Mouse (Mus musculus) yolk sac, embryonic 10.5 days (tissue): ENCODE data around the gene R3hdm4.

Source experiments
- DNase-seq: peaks from one replicate; pipeline ENCODE4 v3.0.0-alpha.2; 2017; ENCODE audit warnings: low spot score

R3hdm4 gene

DNA sequence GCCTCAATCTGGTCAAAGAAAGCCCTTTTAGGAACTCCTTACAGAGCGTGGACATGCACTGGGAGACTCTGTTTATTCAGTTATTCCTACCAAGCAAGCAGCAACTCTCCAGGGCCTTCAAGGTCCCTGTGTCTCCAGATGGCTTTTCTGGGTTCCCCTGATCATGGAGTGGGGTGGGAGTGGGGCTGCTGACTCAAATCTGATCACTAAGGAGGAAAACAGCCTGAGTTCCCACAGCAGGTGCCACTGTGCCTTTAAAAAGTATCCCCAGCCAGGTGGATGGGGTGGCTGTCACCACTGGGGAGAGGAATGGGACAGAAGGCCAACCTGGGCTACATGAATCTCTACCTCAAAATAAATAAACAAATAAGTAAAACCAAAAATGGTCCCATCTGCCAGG lies 22.0 kb upstream of the R3hdm4 start:
- no peak for DNase-seq

- DNase-seq = no peak
These were observed 19.7 kb upstream of the R3hdm4 start for GRCm38 (mm10) chr10:79940749-79941148.

- DNase-seq = no peak
These were observed 16.9 kb upstream of the R3hdm4 start for GRCm38 (mm10) chr10:79937775-79938526.

GRCm38 (mm10) chr10:79936911-79937441 lies 16.0 kb upstream of the R3hdm4 start:
- no peak for DNase-seq

- DNase-seq = no peak
These were observed 15.4 kb upstream of the R3hdm4 start for GRCm38 (mm10) chr10:79936284-79936910.

DNA sequence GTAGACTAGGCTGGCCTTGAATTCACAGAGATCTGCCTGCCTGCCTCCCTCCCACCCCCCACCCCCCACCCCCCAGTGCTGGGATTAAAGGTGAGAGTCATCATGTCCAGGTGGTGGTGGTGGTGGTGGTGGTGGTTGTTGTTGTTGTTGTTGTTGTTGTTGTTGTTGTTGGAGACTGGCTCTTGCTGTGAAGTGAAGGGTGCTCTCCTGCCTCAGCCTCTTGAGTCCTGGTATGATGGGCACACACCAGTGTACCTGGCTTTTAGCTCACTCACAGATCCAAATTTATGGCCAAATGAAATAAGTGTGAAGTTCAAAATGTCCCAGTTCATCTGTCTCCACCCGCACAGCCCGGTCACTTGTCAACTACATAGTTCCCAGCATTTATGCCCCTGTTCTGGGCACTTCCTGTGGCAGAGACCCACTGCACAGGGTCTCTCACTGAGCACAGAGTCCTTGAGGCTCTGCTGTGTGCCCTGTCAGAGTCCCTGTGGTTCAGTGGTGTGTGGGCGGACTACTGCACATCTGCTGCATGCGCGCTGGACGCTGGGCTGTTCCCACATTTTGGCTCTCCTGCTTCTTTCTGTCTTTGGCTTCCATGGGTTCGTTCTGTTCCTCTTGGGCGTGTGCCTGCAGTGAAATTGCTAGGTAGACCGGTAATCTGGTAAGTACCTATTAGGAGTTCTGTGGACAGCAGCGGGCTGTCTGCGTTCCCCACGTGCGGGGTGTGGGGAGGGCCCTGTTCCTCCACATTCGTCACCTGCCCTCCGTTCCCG lies 14.0 kb upstream of the R3hdm4 start:
- DNase-seq = no peak

DNA sequence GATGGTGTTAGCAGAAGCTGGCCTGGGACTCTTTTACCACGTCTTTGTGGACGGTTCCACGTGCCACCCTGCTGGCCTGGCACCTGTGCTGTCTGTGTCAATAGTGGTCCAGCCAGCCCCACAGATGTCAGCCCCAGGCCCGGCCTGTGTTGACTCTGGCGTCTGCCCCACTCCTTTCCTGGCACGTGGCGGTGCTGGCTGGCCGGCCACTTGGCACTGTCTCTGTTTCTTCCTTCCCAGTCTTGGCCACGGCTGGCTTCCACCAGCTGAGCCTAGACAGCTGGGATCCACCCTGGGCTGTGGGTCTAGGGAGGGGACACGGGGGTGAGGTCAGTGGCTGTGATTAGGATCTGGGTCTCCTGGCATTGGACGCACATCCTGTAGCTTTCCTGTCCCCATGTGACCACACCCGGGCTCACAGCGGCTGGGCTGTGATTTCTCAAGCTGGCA lies 13.3 kb upstream of the R3hdm4 start:
- no peak for DNase-seq

DNA sequence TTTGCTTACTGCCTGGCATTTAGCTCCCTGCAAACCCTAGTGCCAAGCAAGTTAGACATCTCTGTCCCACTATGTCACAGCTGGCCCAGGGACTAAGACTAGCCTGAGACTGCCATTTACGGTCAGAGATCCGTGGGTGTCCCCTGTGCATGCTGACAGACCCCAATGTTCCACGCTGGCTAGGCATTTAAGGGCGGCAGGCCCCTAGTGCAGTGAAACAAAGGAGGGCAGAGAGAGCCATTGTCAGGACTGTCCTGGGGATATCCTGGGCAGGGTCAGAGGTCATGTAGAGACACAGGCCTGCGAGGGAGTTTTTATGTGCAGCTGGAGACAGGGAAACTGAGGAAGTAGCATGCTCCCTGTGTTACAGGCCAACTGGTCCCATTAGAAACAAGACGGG lies 12.9 kb upstream of the R3hdm4 start:
- DNase-seq = no peak

- no peak for DNase-seq
These were observed 12.2 kb upstream of the R3hdm4 start for GRCm38 (mm10) chr10:79933145-79933679.

DNA sequence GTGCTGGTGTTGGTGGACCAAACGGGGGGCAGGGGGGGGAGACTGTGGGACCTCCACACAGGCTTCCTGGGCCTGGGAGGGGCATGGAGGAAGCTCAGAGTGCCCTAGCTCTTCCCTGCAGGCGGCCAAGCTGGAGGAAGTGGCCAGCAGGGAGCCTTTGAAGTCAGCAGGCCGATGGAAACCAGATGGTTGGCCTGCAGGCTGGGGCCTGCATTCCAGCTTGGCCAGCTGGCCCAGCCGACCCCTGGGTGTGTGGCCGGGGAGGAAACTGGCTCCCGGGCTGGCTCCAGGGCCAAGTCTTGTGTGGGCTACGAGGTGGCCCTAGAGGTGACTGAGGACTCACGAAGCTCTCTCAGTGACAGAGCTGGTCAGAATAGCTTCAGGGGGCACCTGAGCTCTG lies 11.7 kb upstream of the R3hdm4 start:
- peak; percentile 60 for DNase-seq

GRCm38 (mm10) chr10:79931797-79932196 lies 10.8 kb upstream of the R3hdm4 start:
- no peak for DNase-seq

DNA sequence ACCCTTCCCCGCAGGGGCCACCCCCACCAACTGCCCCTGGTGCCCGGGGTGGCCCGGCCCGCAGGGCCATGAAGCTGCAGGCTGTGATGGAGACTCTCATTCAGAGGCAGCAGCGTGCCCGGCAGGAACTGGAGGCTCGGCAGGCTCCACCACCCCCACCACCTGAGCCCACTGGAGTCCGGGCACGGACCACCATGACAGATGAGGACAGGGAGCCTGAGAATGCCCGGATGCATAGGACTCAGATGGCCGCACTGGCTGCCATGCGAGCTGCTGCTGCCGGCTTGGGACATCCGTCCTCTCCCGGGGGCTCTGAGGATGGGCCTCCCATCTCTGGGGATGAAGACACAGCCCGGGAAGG lies 9.8 kb upstream of the R3hdm4 start:
- DNase-seq = no peak

DNA sequence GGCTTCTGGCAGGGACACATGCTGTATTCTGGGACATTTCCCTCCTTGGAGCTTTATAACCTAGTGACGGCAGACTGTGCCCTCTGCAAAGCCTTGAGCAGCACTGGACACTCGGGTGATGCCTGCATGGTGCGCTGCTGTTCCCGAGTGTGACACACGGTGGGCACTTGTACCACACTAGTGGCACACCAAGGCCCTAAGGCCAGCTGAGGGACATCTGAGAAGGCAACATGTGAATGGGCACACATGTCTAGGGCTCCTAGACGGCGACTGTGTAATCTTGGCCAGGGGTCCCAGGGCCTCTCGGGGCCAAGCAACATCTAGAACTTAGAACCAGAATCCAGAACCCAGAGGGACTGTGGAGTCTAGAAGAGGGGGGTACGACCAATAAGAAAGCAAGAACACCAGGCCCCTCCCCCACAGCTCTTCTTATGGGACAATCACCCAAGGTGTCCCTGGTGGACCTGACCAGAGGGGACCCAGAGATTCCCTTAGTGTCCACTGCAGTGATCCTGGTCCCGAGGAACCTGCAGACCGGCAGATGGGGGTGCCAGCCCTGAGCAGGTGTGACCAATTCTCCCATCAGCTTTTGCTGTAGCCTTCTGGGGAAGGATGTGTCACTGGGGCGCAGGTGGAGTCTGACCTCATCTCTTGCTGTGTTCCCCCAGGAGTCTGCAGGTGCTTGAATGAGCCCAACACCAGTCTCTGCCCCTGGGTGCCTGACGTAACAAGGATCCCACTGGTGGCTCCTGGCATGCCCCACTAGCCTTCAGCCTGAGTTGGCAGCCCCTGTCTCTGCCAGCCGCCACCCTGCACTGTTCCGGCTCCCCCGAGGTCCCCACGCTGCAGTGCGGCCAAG lies 9.2 kb upstream of the R3hdm4 start:
- no peak for DNase-seq

- no peak for DNase-seq
These were observed 8.1 kb upstream of the R3hdm4 start for GRCm38 (mm10) chr10:79928907-79929701.

- peak; percentile 87 for DNase-seq
These were observed 7.2 kb upstream of the R3hdm4 start for GRCm38 (mm10) chr10:79928030-79928694.

DNA sequence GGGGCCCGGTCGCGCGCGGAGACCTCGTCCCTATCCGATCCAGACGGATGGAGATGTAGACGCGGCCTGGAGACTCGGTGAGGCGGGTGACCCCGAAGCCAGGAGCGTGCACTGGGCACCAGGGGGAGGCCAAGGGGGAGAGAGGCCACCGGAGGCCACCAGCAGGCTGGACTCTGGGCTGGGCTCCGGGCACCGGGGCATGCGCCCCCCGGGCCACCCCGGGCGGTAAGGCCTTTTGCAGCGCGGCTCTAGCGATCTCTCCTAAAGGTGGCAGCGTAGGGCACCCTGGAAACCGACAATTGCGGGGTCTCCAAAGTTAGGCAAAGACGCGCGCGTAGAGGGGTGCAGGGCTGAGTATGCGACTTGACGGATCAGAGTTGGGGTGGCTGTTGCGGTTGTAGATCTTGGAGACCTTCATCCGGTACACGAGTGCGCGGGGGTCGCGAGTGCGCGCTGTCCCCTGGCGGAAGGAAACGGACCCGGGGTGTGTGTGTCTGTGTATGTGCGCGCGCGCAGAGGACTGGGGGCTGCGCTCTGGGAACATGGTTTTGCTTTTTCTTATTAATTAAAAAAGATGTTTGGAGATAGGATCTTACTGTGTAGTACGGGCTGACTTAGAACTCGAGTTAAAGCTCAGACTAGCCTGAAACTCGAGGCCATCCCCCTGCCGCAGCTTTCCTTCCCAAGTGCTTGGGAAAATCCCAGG lies 6.5 kb upstream of the R3hdm4 start:
- DNase-seq = peak; percentile 69

- peak; percentile 96 for DNase-seq
These were observed 5.7 kb upstream of the R3hdm4 start, which contains the start of gene Arid3a for GRCm38 (mm10) chr10:79926491-79927323. Gene Arid3a, plus strand, starts transcription at chr10:79927043.

DNA sequence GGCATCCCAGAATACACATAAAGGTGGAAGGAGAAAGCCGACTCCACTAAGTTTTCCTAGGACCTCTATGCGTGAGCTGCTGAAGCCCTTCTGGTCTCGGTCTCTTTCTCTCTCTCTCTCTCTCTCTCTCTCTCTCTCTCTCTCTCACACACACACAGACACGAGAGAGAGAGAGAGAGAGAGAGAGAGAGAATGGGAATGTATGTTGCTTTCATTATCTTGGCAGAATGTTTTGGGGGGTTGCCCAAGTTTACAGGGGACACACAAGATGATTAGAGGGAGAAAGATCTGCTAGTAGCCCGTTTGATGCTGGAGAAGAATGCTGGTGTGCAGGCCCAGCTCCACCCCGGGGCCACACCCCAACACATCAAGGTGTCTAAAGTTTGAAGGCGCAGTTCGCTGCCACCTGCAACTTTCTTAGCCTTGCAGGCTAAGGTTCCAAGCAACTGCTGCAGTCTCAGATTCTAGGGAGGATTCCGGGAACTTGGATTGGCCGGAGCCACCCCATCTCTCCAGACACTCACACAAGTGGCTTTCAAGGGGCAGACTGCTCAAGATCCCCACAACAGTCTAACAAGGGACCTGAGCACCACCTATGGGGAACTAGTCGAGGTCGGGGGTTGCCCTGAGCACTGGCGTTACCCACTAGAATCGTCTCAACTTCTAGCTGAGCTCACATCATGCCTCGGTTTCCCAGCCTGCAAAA lies 4.9 kb upstream of the R3hdm4 start:
- DNase-seq = peak; percentile 41
